Mouse (Mus musculus): ENCODE measurements at regions not wholly inside any gene's neighbourhood (a gene's known extent, or its start where the extent isn't known, plus 50 kb on each side); places are given as distances from the start of the nearest gene placed in this dataset.
A peak's percentile ranks its signal among the peaks of the same experiment; 100 is the strongest.
"Not testable (repeated sequence)": the region's sequence is repeated elsewhere in the genome, so short reads cannot be mapped to it uniquely, and the experiment has no call there.

DNA sequence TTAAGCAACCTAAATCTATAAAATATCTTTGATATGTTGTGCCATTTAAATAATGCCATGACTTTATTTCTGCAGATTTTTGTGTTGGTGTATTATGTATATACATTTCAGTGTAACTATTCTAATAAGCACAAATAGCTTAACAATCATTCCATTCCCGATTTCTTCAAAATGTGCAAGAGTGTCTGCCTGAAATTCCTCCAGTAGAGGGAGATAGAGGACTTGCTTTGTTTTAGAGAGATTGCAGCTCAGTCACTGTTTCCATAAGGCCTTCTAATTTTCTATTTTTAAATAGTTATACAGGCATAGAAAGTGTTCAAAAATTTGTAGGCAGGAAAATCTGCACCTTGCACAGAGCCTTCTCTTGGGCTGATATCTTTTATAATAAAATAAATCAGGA is 322.3 kb upstream of the Tacstd2 start:
- TF ChIP-seq CTCF (IDR thresholded peaks at IDR 0.05): peak; percentile 40
- TF ChIP-seq POLR2A (IDR thresholded peaks at IDR 0.05; ENCODE audit: insufficient read depth, low read depth, low read length): not testable (repeated sequence)
